Mouse (Mus musculus) c-Kit-positive CD71-positive TER-119-negative erythroid progenitor cells, embryonic 14.5 days (primary cell): ENCODE measurements around the gene Epb41.

Source experiments
- DNase-seq: peaks from one replicate; pipeline ENCODE4 v3.0.0-alpha.2; 2013; ENCODE audit warnings: low read depth

Gene Epb41

GRCm38 (mm10) chr4:132043726-132044125, 31.4 kb downstream of the Epb41 start:
- DNase-seq, result no peak

- DNase-seq, result no peak
Measured at GRCm38 (mm10) chr4:132041471-132042332, 33.4 kb downstream of the Epb41 start.

- peak; percentile 66 for DNase-seq
Measured at GRCm38 (mm10) chr4:132039975-132040645, 35.0 kb downstream of the Epb41 start.

- DNase-seq, result no peak
Measured at GRCm38 (mm10) chr4:132039521-132039920, 35.6 kb downstream of the Epb41 start.

GRCm38 (mm10) chr4:132038809-132039208, 36.3 kb downstream of the Epb41 start:
- no peak for DNase-seq

- no peak for DNase-seq
Measured at GRCm38 (mm10) chr4:132037991-132038390, 37.1 kb downstream of the Epb41 start.

- DNase-seq, result no peak
Measured at GRCm38 (mm10) chr4:132037137-132037536, 38.0 kb downstream of the Epb41 start.

- no peak for DNase-seq
Measured at GRCm38 (mm10) chr4:132034242-132034641, 40.9 kb downstream of the Epb41 start.

- DNase-seq, result no peak
Measured at GRCm38 (mm10) chr4:132033183-132033582, 41.9 kb downstream of the Epb41 start.

- no peak for DNase-seq
Measured at GRCm38 (mm10) chr4:132029851-132030741, 45.0 kb downstream of the Epb41 start.

GRCm38 (mm10) chr4:132027806-132028205, 47.3 kb downstream of the Epb41 start:
- no peak for DNase-seq

- peak; percentile 52 for DNase-seq
Measured at GRCm38 (mm10) chr4:132027167-132027566, 48.0 kb downstream of the Epb41 start.

- DNase-seq, result no peak
Measured at GRCm38 (mm10) chr4:132025738-132026527, 49.2 kb downstream of the Epb41 start.

GRCm38 (mm10) chr4:132025264-132025663, 49.9 kb downstream of the Epb41 start:
- no peak for DNase-seq

- DNase-seq, result no peak
Measured at GRCm38 (mm10) chr4:132023816-132024215, 51.3 kb downstream of the Epb41 start.

GRCm38 (mm10) chr4:132022639-132023038, 52.5 kb downstream of the Epb41 start:
- DNase-seq, result no peak

- DNase-seq, result no peak
Measured at GRCm38 (mm10) chr4:132021883-132022282, 53.2 kb downstream of the Epb41 start.

GRCm38 (mm10) chr4:132018547-132018946, 56.6 kb downstream of the Epb41 start:
- no peak for DNase-seq

GRCm38 (mm10) chr4:132015374-132015773, 59.7 kb downstream of the Epb41 start:
- no peak for DNase-seq

GRCm38 (mm10) chr4:132011619-132012018, 63.5 kb downstream of the Epb41 start:
- no peak for DNase-seq

GRCm38 (mm10) chr4:132010416-132010815, 64.7 kb downstream of the Epb41 start:
- DNase-seq, result no peak
